Mouse (Mus musculus) naive thymus-derived CD4-positive, alpha-beta T cell, adult 5 months (primary cell): ENCODE data around the gene Ugt2b36. TPM values are rescaled to one million over a fixed set of nuclear protein-coding genes. Genes with fewer than 3 reads are reported as not detected.

ENCODE experiments used
- polyA plus RNA-seq: library from polyadenylated mRNA; unstranded; fragments of 100-300 nt; shearing (Covaris generic); gene quantifications from one replicate; pipeline ENCODE4 v1.2.1, GENCODE M21; 2017

Ugt2b36 gene
- 0.44 TPM for polyA plus RNA-seq

GRCm38 (mm10) chr5:87092346-87093027 lies at the start of gene Ugt2b36:
Gene Ugt2b36, minus strand, starts transcription at chr5:87092555.

GRCm38 (mm10) chr5:87140196-87140595 lies 47.8 kb upstream of the Ugt2b36 start, which contains the start of gene Ugt2b5:
Gene Ugt2b5, minus strand, starts transcription at chr5:87140318.

Other genes with a start within 250 kb of the Ugt2b36 start
- gene Ugt2b34, start 185.6 kb downstream of the Ugt2b36 start, polyA plus RNA-seq = not detected
- not detected for gene Ugt2b1, start 166.0 kb downstream of the Ugt2b36 start, polyA plus RNA-seq
- not detected for gene Ugt2b35, start 91.7 kb downstream of the Ugt2b36 start, polyA plus RNA-seq
- not detected for gene Ugt2b5, start 47.8 kb upstream of the Ugt2b36 start, polyA plus RNA-seq
- gene Ugt2b37, start 162.2 kb upstream of the Ugt2b36 start, polyA plus RNA-seq = not detected
- not detected for gene Ugt2a3, start 244.6 kb upstream of the Ugt2b36 start, polyA plus RNA-seq